Mouse (Mus musculus): ENCODE data around the gene Slc2a13. TPM values are rescaled to one million over a fixed set of nuclear protein-coding genes. Genes with fewer than 3 reads are reported as not detected.

Gene Slc2a13
- polyA plus RNA-seq, 1 experiment from 2014 or later, result 2.7 TPM

DNA sequence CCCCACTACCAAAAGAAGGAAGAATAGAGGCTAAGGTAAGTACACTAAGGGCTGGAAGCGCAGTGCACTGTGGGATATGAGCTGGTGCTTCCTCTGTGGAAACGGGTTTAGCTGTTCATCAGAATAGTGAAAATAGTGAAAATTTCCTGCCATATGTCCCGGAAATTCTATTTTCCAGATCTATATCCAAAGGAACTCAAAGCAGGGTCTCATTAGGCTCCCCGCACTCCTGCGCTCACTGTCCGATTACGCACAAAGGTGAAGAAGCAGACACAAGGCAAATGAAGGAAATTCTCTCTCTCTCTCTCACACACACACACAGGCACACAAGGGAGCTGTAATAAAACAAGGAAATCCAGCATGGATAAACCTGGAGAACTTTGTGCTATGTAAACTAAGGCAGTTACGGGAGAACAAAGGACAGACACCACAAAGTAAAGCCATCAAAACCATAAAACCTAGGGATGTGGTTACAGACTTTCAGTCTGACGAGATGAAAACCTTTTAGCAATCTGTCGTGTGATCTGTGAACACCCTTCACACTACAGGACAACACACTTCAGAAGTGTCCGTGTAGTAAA is 7.9 kb downstream of the Slc2a13 start:
- Histone ChIP-seq H3K4me2 (replicated peaks) (no peak overlapping the region), H3K27ac (no peak overlapping the region), H3K9ac (no peak overlapping the region), H3K4me1 (0 out of 2 replicates have a peak, but pooled peaks cover 5% of the 10 kb centered on the region), H3K9me3 (no peaks in the 10 kb centered on the region), H3K4me3 (no peak overlapping the region), H3K27me3 (no peaks in the 10 kb centered on the region), H3K36me3 (no peaks in the 10 kb centered on the region)
- no peak for ATAC-seq (ENCODE audit: insufficient number of reproducible peaks, insufficient read depth, low FRiP score, low TSS enrichment)
- WGBS, result 89% methylated on average over 11 of the region's 11 CpGs

DNA sequence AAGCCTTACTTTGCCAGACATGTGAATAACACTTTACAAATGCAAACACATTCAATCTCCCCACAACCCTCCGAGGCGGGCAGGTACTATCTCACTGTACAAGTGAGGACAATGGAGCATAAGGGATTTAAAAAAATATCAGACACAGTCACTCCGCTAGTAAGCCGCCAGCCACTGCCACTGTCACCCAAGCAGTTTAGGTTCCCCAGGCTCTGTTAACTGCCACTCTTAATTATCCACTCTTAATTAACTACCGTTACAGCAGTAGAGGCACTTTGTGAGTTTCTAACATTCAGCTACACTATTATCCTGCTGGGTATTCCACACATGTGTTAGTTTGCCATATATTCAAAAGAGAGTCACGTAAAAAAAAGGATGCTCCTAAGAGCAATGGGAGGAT is 11.3 kb downstream of the Slc2a13 start:
- Histone ChIP-seq H3K27me3 (no peaks in the 10 kb centered on the region), H3K9me3 (no peaks in the 10 kb centered on the region), H3K9ac (no peak overlapping the region), H3K4me1 (0 out of 2 replicates have a peak, but pooled peaks cover 5% of the 10 kb centered on the region), H3K36me3 (no peaks in the 10 kb centered on the region), H3K4me2 (replicated peaks) (no peak overlapping the region), H3K27ac (no peak overlapping the region), H3K4me3 (no peak overlapping the region)
- WGBS, result 78% methylated on average over 6 of the region's 6 CpGs
- ATAC-seq (ENCODE audit: insufficient number of reproducible peaks, insufficient read depth, low FRiP score, low TSS enrichment), result no peak

DNA sequence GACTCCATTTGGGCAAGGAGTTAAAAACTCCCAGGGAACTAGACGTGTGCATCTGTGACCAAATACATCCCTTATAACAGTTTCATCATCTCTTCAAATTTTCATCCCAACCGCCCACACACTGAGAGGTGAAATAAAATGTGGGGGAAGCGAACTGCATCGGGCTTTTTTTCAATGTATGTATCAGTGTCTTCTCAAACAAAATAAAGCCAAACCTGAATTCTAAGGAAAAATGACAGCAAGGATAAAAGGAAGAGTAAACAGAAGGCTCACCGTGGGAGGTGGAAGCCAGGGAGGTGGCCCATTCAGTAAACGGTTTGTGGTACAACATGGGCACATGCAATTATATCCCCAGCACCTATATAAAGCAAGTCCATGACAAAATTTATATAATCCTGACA is 17.7 kb downstream of the Slc2a13 start:
- Histone ChIP-seq H3K27me3 (no peaks in the 10 kb centered on the region), H3K27ac (no peak overlapping the region), H3K9ac (no peak overlapping the region), H3K9me3 (no peaks in the 10 kb centered on the region), H3K4me1 (no peaks in the 10 kb centered on the region), H3K4me2 (replicated peaks) (no peak overlapping the region), H3K36me3 (no peaks in the 10 kb centered on the region), H3K4me3 (no peak overlapping the region)
- no peak for ATAC-seq (ENCODE audit: insufficient number of reproducible peaks, insufficient read depth, low FRiP score, low TSS enrichment)
- WGBS, result 92% methylated on average over 6 of the region's 6 CpGs

DNA sequence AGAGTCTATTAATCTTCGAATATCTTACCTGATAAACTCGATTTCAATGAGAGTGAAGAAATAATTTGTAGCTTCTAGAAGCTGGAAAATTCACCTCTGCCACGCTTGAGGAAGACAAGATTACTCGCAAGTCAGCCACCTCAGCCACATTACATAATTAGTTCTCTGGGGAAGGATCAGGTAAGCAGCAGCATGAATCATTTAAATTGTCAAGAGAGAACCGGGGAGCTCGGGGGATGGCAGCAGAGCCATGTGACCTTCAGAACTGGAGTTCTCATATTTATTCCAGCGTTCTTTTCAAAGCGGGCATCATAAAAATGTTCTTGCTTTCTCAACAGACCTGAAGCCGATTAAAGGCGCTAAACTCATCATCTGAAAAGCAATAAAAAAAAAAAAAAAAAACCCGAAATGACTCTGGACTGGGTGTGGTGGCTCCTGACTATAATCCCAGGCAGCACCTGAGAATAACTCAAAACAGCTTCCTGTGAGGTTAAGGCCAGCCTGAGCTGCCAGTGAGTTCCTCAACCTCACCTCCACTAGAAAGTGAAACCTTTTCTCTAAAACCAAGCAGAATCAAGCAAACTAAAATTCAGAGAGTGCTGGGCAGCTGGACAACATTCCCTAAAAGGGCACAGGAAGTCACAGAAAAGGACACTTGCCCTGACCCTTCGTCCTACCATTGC is 24.3 kb downstream of the Slc2a13 start:
- Histone ChIP-seq H3K36me3 (no peaks in the 10 kb centered on the region), H3K4me3 (no peak overlapping the region), H3K4me2 (replicated peaks) (no peak overlapping the region), H3K4me1 (0 out of 2 replicates have a peak, but pooled peaks cover 3% of the 10 kb centered on the region), H3K27me3 (no peaks in the 10 kb centered on the region), H3K9me3 (no peaks in the 10 kb centered on the region), H3K27ac (no peak overlapping the region), H3K9ac (no peak overlapping the region)
- ATAC-seq (ENCODE audit: insufficient number of reproducible peaks, insufficient read depth, low FRiP score, low TSS enrichment), result no peak
- 57% methylated on average over 12 of the region's 12 CpGs for WGBS

DNA sequence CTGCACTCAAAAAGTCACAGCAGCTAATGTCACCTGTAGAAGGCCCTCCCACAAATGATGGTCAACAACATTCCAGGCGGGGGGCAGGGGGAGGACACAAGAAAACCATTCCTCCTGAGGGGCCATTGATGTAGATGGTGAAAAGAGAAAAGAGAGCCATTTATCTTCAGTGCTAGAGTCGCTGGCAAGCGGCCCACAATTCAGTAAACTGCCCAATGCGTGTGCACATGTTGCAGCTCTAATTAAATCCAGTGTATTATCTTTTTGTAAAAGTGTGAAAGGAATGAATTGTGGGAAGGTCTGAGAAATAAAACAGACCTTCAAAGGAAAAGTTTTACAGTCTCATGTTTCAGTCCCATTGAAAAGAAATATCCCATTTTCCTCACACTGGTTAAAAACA is 28.5 kb downstream of the Slc2a13 start:
- WGBS, result 72% methylated on average over 4 of the region's 4 CpGs
- Histone ChIP-seq H3K4me2 (replicated peaks) (no peak overlapping the region), H3K9ac (no peak overlapping the region), H3K27ac (no peak overlapping the region), H3K36me3 (no peaks in the 10 kb centered on the region), H3K4me1 (0 out of 2 replicates have a peak, but pooled peaks cover 3% of the 10 kb centered on the region), H3K9me3 (no peaks in the 10 kb centered on the region), H3K27me3 (no peaks in the 10 kb centered on the region), H3K4me3 (no peak overlapping the region)
- ATAC-seq (ENCODE audit: insufficient number of reproducible peaks, insufficient read depth, low FRiP score, low TSS enrichment), result no peak

GRCm38 (mm10) chr15:91538439-91538838 is 34.6 kb downstream of the Slc2a13 start:
- Histone ChIP-seq H3K27me3 (no peaks in the 10 kb centered on the region), H3K9me3 (no peaks in the 10 kb centered on the region), H3K9ac (no peak overlapping the region), H3K4me1 (no peaks in the 10 kb centered on the region), H3K36me3 (no peaks in the 10 kb centered on the region), H3K4me2 (replicated peaks) (no peak overlapping the region), H3K4me3 (no peak overlapping the region), H3K27ac (no peak overlapping the region)
- no peak for ATAC-seq (ENCODE audit: insufficient number of reproducible peaks, insufficient read depth, low FRiP score, low TSS enrichment)

GRCm38 (mm10) chr15:91526876-91527275 is 46.2 kb downstream of the Slc2a13 start:
- no peak overlapping the region for H3K9ac ChIP-seq
- H3K4me1 ChIP-seq, result no peaks in the 10 kb centered on the region
- H3K27me3 ChIP-seq, result no peaks in the 10 kb centered on the region
- no peak overlapping the region for H3K4me3 ChIP-seq
- ATAC-seq (ENCODE audit: insufficient number of reproducible peaks, insufficient read depth, low FRiP score, low TSS enrichment), result no peak
- H3K4me2 ChIP-seq (replicated peaks), result no peak overlapping the region
- no peak overlapping the region for H3K27ac ChIP-seq
- H3K36me3 ChIP-seq, result no peaks in the 10 kb centered on the region
- no peaks in the 10 kb centered on the region for H3K9me3 ChIP-seq
- WGBS, result 73% methylated on average over 2 of the region's 2 CpGs

GRCm38 (mm10) chr15:91526166-91526565 is 46.9 kb downstream of the Slc2a13 start:
- H3K27me3 ChIP-seq, result no peaks in the 10 kb centered on the region
- 92% methylated on average over 3 of the region's 3 CpGs for WGBS
- H3K36me3 ChIP-seq, result no peaks in the 10 kb centered on the region
- no peak overlapping the region for H3K4me3 ChIP-seq
- no peak overlapping the region for H3K9ac ChIP-seq
- H3K4me1 ChIP-seq, result no peaks in the 10 kb centered on the region
- H3K4me2 ChIP-seq (replicated peaks), result no peak overlapping the region
- H3K9me3 ChIP-seq, result no peaks in the 10 kb centered on the region
- no peak for ATAC-seq (ENCODE audit: insufficient number of reproducible peaks, insufficient read depth, low FRiP score, low TSS enrichment)
- H3K27ac ChIP-seq, result no peak overlapping the region

- 83% methylated on average over 10 of the region's 10 CpGs for WGBS
- no peak for ATAC-seq (ENCODE audit: insufficient number of reproducible peaks, insufficient read depth, low FRiP score, low TSS enrichment)
Measured at GRCm38 (mm10) chr15:91524451-91524850, 48.6 kb downstream of the Slc2a13 start.

DNA sequence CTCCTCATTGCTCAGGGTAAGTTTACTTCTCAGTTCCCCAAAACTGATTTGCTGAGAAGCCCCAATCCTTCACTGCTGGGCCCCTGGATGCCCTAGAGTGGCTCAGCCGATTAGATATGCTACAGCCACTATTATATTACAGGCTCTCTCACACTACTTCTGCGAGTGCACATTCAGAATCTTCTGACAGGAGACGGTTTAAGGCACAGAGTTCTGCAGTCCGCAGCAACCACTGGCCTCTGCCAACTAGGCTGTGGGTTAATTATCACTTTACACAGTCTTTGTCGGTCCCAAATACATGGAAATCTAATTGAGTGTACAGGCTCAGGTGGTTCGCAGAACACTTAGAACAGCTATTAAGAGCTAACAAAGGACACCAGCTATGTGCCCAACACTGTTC is 69.8 kb downstream of the Slc2a13 start:
- H3K4me1 ChIP-seq, result peaks cover 14% of the 10 kb centered on the region; the same call in 1 of the 2 replicates
- no peaks in the 10 kb centered on the region for H3K9me3 ChIP-seq
- no peak overlapping the region for H3K27ac ChIP-seq
- H3K4me3 ChIP-seq, result no peak overlapping the region
- no peak overlapping the region for H3K4me2 ChIP-seq (replicated peaks)
- 70% methylated on average over 6 of the region's 6 CpGs for WGBS
- no peak for ATAC-seq (ENCODE audit: insufficient number of reproducible peaks, insufficient read depth, low FRiP score, low TSS enrichment)
- no peaks in the 10 kb centered on the region for H3K27me3 ChIP-seq
- H3K9ac ChIP-seq, result no peak overlapping the region
- no peaks in the 10 kb centered on the region for H3K36me3 ChIP-seq

More at GRCm38 (mm10) chr15:91524451-91524850, 48.6 kb downstream of the Slc2a13 start:
- H3K4me2 ChIP-seq (replicated peaks), result no peak overlapping the region
- no peak overlapping the region for H3K4me3 ChIP-seq
- H3K36me3 ChIP-seq, result no peaks in the 10 kb centered on the region
- H3K27ac ChIP-seq, result no peak overlapping the region
- H3K9ac ChIP-seq, result no peak overlapping the region
- no peaks in the 10 kb centered on the region for H3K4me1 ChIP-seq
- H3K27me3 ChIP-seq, result no peaks in the 10 kb centered on the region
- no peaks in the 10 kb centered on the region for H3K9me3 ChIP-seq

- WGBS, result 33% methylated on average over 1 of the region's 1 CpGs
- Histone ChIP-seq H3K36me3 (no peaks in the 10 kb centered on the region), H3K9me3 (no peaks in the 10 kb centered on the region), H3K4me1 (peaks cover 14% of the 10 kb centered on the region; the same call in 1 of the 2 replicates), H3K9ac (no peak overlapping the region), H3K27ac (no peak overlapping the region), H3K4me2 (replicated peaks) (no peak overlapping the region), H3K4me3 (no peak overlapping the region), H3K27me3 (no peaks in the 10 kb centered on the region)
- no peak for ATAC-seq (ENCODE audit: insufficient number of reproducible peaks, insufficient read depth, low FRiP score, low TSS enrichment)
Measured at GRCm38 (mm10) chr15:91502661-91503060, 70.4 kb downstream of the Slc2a13 start.

DNA sequence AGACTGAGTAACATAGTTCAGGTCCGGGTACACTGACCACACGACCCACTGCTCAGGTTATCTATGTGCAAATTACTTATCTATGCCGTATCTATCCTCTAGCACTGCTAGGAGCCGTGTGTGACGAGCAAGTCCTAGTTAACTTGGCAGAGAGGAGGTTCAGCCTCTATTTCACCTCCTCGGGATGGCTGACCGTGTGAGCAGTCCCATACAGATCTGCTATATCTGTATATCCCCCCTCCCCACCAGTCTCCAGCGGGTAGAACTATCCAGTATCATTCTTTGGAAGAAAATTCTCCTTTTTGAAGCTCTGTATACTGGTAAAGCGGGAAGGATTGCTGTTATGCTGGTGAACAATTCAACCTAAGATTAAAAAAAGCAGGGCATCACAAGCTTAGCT is 70.8 kb downstream of the Slc2a13 start:
- ATAC-seq (ENCODE audit: insufficient number of reproducible peaks, insufficient read depth, low FRiP score, low TSS enrichment), result no peak
- Histone ChIP-seq H3K4me2 (replicated peaks) (no peak overlapping the region), H3K36me3 (no peaks in the 10 kb centered on the region), H3K4me1 (peaks cover 14% of the 10 kb centered on the region; the same call in 1 of the 2 replicates), H3K27me3 (no peaks in the 10 kb centered on the region), H3K9ac (no peak overlapping the region), H3K4me3 (no peak overlapping the region), H3K9me3 (no peaks in the 10 kb centered on the region), H3K27ac (no peak overlapping the region)
- 85% methylated on average over 9 of the region's 9 CpGs for WGBS
